Mouse (Mus musculus) heart, adult 9 months (tissue): Measurements from ENCODE around the gene Gstm7.

ENCODE experiments used
- DNase-seq, 2 experiments: peaks; one replicate each; pipeline ENCODE4 v3.0.0; 2022; ENCODE audit warnings: low spot score in 2 of 2

Gene Gstm7

GRCm38 (mm10) chr3:107877005-107877404, 54.6 kb downstream of the Gstm7 start, which contains the start of gene Eps8l3:
Gene Eps8l3 (plus strand): TSS chr3:107877229.
- no peak for DNase-seq
